Mouse (Mus musculus) retina, postnatal 7 days (tissue): Measurements from ENCODE around the gene Etl4.

Experiments used
- DNase-seq: peaks from one replicate; pipeline ENCODE4 v3.0.0-alpha.2; 2012; ENCODE audit warnings: low read depth, low spot score

Gene Etl4

GRCm38 (mm10) chr2:20697719-20698118 lies 788.1 kb downstream of the Etl4 start:
- DNase-seq = no peak

GRCm38 (mm10) chr2:20705110-20705509 lies 795.5 kb downstream of the Etl4 start:
- DNase-seq = no peak

GRCm38 (mm10) chr2:20710589-20710988 lies 801.0 kb downstream of the Etl4 start:
- DNase-seq = no peak

GRCm38 (mm10) chr2:20711024-20711423 lies 801.4 kb downstream of the Etl4 start:
- no peak for DNase-seq

GRCm38 (mm10) chr2:20719105-20719504 lies 809.5 kb downstream of the Etl4 start:
- DNase-seq = no peak

- no peak for DNase-seq
Observed at GRCm38 (mm10) chr2:20721098-20721497, 811.5 kb downstream of the Etl4 start.

GRCm38 (mm10) chr2:20722165-20722991 lies 812.8 kb downstream of the Etl4 start:
- no peak for DNase-seq

- no peak for DNase-seq
Observed at GRCm38 (mm10) chr2:20723990-20724745, 814.6 kb downstream of the Etl4 start.

GRCm38 (mm10) chr2:20726974-20727373 lies 817.4 kb downstream of the Etl4 start:
- DNase-seq = no peak

GRCm38 (mm10) chr2:20727752-20728438 lies 818.3 kb downstream of the Etl4 start:
- no peak for DNase-seq

GRCm38 (mm10) chr2:20735444-20735843 lies 825.9 kb downstream of the Etl4 start:
- DNase-seq = no peak

- DNase-seq = no peak
Observed at GRCm38 (mm10) chr2:20736324-20737015, 826.9 kb downstream of the Etl4 start.

- no peak for DNase-seq
Observed at GRCm38 (mm10) chr2:20737112-20737808, 827.7 kb downstream of the Etl4 start.

- no peak for DNase-seq
Observed at GRCm38 (mm10) chr2:20737837-20738236, 828.3 kb downstream of the Etl4 start.

- DNase-seq = no peak
Observed at GRCm38 (mm10) chr2:20747723-20748122, 838.1 kb downstream of the Etl4 start.

- no peak for DNase-seq
Observed at GRCm38 (mm10) chr2:20748481-20748880, 838.9 kb downstream of the Etl4 start.

GRCm38 (mm10) chr2:20749687-20750086 lies 840.1 kb downstream of the Etl4 start:
- no peak for DNase-seq

- no peak for DNase-seq
Observed at GRCm38 (mm10) chr2:20753282-20754110, 843.9 kb downstream of the Etl4 start.

GRCm38 (mm10) chr2:20756964-20757363 lies 847.4 kb downstream of the Etl4 start:
- no peak for DNase-seq

GRCm38 (mm10) chr2:20759045-20759662 lies 849.6 kb downstream of the Etl4 start:
- DNase-seq = no peak
